Mouse (Mus musculus) layer of hippocampus, adult 11-12 months (tissue): Measurements from ENCODE around the gene Rad51b.
A peak's percentile ranks its signal among the peaks of the same experiment; 100 is the strongest.

Source experiments
- DNase-seq: peaks from one replicate; pipeline ENCODE4 v3.0.0; 2022; ENCODE audit warnings: low spot score

The Rad51b gene

DNA sequence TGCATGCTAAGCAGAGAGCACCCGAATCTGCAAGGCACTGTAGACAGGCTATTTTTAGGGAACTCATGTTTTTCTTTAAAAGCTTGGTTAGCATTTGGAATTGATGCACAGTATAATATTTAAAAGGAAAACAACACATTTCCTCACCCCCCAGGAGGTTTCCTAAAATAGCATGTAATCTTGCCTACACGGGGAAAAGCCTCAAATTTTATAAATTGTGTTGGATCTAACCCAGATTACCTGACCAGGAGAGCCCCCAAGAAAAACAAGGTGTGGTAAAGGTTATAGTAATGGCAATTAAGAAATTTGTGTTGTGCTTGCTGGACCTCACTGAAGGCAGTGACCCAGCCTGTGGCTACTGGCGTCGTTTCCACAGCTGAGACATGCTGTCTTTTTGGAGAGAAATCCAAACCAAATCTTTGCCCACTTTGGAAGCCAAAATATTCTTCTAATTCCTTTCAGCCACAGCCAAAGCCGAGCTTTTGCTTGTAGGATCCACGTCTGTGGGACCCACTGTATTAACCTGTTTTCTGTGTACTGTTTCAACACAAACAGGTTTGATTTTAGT lies 282.0 kb downstream of the Rad51b start:
- no peak for DNase-seq

GRCm38 (mm10) chr12:79579837-79580236 lies 282.8 kb downstream of the Rad51b start:
- no peak for DNase-seq

DNA sequence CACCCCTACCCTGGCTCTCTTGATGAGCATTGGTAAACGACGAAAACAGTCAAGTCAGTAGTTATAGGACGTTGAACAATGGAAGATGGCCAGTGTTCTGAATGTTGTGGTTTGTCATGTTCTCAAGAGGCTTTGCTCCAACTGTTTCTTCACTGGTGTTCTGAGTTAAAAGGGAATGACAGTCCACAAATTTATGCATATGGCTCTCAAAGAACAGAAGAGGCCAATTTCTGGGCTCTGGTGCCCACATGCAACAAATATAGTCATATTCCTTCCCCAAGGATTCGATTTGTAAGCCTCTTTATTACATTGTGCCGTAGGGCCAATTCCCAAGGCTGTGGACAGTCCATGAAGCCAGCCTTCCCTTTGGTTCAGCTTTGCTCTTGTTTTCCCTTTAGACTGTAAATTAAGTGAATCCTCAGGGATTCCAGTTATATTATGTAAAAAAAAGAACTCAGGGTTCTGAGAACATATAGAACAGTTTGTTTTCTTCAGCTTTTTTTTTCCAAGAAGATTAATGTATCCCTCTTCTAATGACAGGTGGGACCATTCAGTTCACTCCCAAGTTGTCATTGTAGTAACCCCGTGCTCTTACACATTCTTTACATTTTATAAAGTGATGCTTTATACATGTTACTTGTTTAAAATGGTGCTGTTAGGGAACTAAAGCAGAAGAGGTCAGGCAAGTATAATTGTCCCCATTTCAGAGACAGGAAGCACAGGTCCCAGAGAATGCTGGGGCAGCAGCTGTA lies 287.6 kb downstream of the Rad51b start:
- DNase-seq, result no peak

DNA sequence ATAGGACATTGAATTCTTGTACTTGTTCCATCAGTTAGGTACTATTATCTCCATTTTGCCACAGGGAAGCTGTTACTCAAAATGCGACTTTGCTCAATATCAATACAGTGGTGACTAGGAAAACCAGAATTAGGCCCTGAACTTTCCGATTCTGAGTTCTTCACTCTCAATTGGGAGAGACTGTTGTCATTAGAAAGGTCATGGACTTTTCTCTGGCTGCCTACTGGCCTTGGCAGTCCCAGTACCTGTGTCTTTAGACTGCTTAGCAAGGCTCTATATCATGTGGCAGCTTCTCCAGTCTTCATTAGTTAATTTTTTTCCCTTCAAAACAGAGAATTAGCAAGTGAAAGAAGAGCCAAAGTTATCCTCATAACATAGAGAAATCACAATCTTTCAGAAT lies 288.3 kb downstream of the Rad51b start:
- DNase-seq, result no peak

DNA sequence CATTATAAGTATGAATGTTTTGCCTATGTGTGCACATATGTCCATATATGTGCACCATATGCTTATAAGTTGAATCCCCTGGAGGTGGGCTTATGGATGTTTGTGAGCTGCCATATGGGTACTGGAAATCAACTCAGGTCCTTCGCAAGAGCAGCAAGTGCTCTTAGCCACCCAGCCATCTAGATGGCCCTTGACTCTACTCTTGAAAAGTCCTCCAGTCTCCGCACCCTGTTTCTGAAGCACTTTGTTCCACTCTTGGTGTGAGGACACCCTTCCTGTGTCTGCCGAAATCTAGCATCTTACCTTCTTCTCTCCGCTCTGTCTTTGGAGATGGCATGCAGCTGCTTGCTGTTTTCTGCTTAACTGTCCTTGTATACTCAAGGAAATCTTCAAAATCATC lies 291.7 kb downstream of the Rad51b start:
- DNase-seq, result no peak

GRCm38 (mm10) chr12:79592206-79592605 lies 295.1 kb downstream of the Rad51b start:
- DNase-seq, result no peak

- no peak for DNase-seq
These were observed 299.8 kb downstream of the Rad51b start for GRCm38 (mm10) chr12:79596842-79597241.

DNA sequence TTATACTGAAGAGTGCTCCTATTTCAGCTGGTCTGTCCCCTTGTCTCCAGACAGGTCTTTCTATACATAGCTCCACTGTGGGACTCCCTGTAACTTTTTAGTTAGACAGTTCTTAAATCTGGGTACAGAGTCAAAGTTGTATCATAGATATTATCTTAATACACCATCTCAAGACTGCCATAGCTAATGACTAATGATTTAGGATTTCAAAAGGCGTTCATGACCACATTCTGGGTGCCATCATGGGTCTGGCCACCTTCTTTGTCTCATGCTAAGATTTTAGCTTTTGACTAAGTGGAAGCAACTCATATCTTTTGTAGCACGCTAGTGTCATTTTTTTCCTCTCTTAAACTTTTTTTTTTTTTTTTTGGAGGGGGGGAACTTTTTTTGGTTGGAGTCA lies 300.3 kb downstream of the Rad51b start:
- DNase-seq, result no peak

GRCm38 (mm10) chr12:79597786-79598185 lies 300.7 kb downstream of the Rad51b start:
- DNase-seq, result no peak

DNA sequence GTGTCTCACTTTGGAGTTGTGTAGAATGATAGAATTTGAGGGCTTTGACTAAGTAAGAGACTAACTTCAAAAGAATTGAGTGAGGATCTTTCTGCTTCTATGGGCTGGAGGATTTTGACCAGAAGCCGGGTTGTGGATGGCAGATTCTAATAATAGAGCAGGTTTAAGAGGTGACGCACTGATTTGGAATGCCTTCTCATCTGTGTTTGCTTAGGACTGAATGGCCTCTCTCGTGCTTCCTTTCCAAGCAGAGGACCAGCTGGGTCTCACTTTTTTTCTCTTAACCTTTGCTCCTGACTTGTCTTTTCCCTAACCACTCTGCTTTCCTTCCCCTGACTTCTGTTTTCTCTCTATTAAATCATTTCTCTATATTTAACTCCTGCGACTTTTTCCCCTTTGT lies 301.4 kb downstream of the Rad51b start:
- no peak for DNase-seq

DNA sequence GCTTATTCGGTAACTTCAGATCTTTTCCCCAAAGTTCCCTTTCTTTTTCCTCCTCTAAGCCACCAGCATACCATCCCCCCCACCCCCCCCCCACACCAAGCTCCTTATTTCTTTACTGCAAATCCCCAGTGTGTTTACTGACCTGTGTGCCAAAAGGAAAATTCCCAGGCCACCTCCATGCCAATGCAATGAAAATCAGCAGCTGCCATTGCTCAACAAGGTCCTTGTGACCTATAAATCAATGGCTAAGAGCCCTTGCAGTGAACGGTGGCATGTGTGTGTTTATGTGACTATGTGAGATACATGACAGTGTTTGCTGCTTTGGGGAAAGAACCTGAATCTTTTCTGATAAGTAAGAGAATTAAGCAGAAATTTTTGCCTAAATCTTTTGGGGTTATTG lies 301.8 kb downstream of the Rad51b start:
- no peak for DNase-seq

- DNase-seq, result peak; percentile 11
These were observed 303.2 kb downstream of the Rad51b start for GRCm38 (mm10) chr12:79600149-79600769.

GRCm38 (mm10) chr12:79602641-79603040 lies 305.6 kb downstream of the Rad51b start:
- DNase-seq, result no peak

GRCm38 (mm10) chr12:79604850-79605249 lies 307.8 kb downstream of the Rad51b start:
- DNase-seq, result no peak

GRCm38 (mm10) chr12:79606197-79606631 lies 309.1 kb downstream of the Rad51b start:
- DNase-seq, result no peak

DNA sequence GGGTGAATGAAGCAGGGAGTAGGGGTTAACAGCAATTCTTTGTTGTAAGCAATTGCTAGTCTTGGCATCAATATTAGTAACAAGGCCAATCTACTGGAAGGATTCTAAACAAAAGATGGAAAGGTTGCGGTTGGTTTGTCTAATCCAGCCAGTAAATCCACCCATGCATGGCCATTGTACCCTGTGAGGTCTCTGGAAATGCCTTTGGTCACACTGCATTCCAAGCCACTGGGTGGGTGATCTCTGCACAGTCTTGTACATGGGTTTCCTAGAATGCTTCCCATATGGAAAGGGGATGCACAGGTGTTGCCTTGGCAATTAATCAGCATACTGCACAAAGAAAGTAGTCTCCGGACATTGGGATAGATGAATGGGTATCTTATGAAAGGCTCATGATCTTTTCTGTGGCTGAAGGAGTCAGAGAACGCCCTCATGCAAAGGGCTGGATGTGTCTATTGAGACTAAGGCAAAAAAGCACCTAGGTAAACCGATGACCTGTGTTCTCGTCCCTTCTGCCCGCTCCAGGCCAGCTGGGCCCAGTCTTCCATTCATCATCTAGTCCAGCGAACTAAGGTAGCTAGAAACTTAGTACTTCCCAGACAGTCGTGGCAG lies 312.4 kb downstream of the Rad51b start:
- no peak for DNase-seq

GRCm38 (mm10) chr12:79610511-79611103 lies 313.5 kb downstream of the Rad51b start:
- no peak for DNase-seq

DNA sequence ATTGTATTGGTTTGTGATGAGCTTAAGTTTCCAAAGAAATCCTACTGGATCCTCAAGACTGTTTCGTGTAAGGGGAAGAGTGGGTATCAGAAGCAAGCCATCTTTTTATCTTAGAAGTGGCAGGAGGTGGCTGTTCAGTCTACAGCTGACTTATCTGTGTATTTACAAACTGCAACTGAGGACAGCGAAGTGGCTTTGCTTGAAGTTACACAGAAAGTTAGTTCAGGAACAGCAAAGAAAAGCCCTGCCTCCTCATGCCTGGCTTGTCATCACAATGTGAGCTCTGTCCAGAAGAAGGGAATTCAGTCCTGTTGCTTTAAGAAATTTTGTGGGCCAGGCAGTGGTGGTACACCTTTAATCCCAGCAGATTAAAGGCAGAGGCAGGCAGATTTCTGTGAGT lies 314.6 kb downstream of the Rad51b start:
- DNase-seq, result no peak

DNA sequence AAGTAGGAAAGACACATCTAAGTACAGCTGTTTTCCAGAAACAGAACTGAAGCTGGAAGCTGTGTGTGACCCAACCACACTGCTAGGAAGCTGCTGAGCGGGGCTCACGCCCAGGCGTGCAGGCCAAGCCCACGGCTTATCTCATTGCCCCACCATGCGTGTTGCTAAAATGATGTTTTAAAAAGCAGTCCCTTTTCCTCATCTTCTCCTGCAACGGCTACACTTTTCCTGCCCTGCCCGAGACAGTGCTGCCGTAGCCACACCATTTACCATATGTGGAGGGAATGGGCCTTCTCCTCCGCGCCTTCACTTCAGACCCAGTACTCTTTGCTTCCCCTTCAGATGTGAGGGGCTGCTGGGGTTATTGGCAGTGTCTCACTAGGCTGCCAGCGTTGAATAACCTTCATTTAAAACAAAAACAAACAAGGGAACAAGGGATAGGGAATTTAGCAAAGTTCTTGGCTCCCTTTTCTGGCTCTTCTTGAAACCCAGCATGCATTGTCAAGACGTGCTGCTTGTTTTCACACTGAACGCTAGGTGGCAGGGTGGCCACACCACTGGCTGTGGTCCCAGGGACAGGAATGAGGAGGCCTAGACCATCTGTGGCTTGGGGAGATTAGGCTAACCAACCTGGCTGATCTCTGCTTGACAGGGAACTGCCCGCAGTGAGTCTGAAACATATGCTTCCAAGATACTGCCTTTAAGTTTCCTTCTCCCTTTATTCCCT lies 315.4 kb downstream of the Rad51b start:
- peak; percentile 76 for DNase-seq

GRCm38 (mm10) chr12:79613061-79613788 lies 316.1 kb downstream of the Rad51b start:
- DNase-seq, result peak; percentile 45
